Mouse (Mus musculus) forebrain, embryonic 13.5 days (tissue): ENCODE results near the gene Xpot. TPM values are rescaled to one million over a fixed set of nuclear protein-coding genes. Genes with fewer than 3 reads are reported as not detected.

Experiments used
- ATAC-seq: fragments of 200-750 bp; cut with Nextera tagmentation; 2 replicates; pipeline ENCODE4 v1.8.0; 2017
- H3K27ac ChIP-seq: fragments of 300-500 bp; sonication (generic); 2 replicates; pipeline ENCODE4 v1.5.1; 2015; ENCODE audit warnings: inconsistent platforms, mild to moderate bottlenecking, moderate library complexity
- H3K27me3 ChIP-seq: fragments of 300-500 bp; sonication (generic); 2 replicates; pipeline ENCODE4 v1.6.1; 2015; ENCODE audit warnings: mild to moderate bottlenecking, inconsistent platforms
- H3K36me3 ChIP-seq: fragments of 300-500 bp; sonication (generic); 2 replicates; pipeline ENCODE4 v1.6.1; 2015; ENCODE audit warnings: mild to moderate bottlenecking, inconsistent platforms; ENCODE audit not compliant: poor library complexity, severe bottlenecking
- H3K4me1 ChIP-seq: fragments of 300-500 bp; sonication (generic); 2 replicates; pipeline ENCODE4 v1.6.1; 2015; ENCODE audit warnings: inconsistent platforms
- H3K4me2 ChIP-seq: fragments of 300-500 bp; sonication (generic); 2 replicates; pipeline ENCODE4 v1.6.1; 2015; ENCODE audit warnings: inconsistent platforms, mild to moderate bottlenecking, moderate library complexity
- H3K4me3 ChIP-seq: fragments of 300-500 bp; sonication (generic); 2 replicates; pipeline ENCODE4 v1.5.1; 2015; ENCODE audit warnings: mild to moderate bottlenecking, inconsistent platforms
- H3K9ac ChIP-seq: fragments of 300-500 bp; sonication (generic); 2 replicates; pipeline ENCODE4 v1.6.1; 2015; ENCODE audit warnings: mild to moderate bottlenecking, inconsistent platforms
- H3K9me3 ChIP-seq: fragments of 300-500 bp; sonication (generic); replicated peaks from 2 replicates; pipeline ENCODE4 v1.6.1; 2016; ENCODE audit warnings: inconsistent platforms
- WGBS: fragments of 180-500 bp; shearing (Covaris S2); methylation state at CpG from one replicate; pipeline ENCODE4 v1.1.7; 2015; 5-methylcytosine and 5-hydroxymethylcytosine counted together
- polyA plus RNA-seq: library from polyadenylated mRNA; unstranded; fragments of >200 nt; fragmentation: Nextera tagmentation; extraction: Ambion mirVana; gene quantifications from 2 replicates; pipeline ENCODE4 v1.2.1, GENCODE M21; 2015

The Xpot gene
- polyA plus RNA-seq, 1 experiment from 2014 or later, result 37.9 TPM

DNA sequence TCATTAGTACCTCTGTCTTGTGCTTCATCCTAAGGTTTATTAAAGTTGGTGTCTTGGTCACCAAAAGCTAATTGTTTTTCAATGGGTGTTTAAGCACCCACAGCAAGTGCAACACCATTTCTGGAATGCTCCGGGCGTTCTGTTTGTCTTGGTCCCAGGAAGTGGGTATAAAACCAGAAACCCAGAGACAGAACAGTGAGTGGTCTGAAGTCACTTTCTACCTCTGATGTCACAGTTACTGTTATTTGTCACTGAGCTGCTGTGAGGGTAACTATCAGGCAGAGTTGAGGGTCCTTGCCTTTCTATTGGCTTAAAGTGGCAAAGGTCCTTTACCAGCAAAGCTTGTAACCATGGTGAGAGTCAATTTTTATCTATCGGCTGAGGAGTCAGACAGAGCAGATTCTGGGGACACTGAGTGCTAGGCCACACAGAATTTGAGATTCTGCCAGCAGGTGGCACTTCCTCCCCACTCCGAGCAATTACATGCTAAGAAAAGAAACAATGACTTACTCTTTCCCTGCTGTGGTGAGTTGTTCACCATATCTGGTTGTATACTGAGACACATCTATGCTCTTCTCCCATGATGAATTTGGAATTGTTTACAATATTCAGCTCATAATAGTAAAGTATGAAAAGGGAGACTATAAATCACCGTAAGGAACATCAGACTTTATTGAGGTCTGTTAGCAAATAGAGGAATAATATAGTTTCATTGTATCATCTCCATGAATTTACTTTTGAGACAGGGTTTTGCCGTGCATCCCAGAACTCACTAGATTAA lies 14.2 kb upstream of the Xpot start:
- Histone ChIP-seq H3K27ac (no peak overlapping the region), H3K4me3 (no peak overlapping the region), H3K9me3 (no peaks in the 10 kb centered on the region), H3K36me3 (no peaks in the 10 kb centered on the region), H3K9ac (no peak overlapping the region), H3K27me3 (peaks cover 45% of the 10 kb centered on the region), H3K4me2 (peak overlapping the region; percentile 95), H3K4me1 (peaks cover 19% of the 10 kb centered on the region)
- WGBS, result 45% methylated on average over 6 of the region's 6 CpGs
- peak; percentile 63; the same call in 1 of the 2 replicates for ATAC-seq

DNA sequence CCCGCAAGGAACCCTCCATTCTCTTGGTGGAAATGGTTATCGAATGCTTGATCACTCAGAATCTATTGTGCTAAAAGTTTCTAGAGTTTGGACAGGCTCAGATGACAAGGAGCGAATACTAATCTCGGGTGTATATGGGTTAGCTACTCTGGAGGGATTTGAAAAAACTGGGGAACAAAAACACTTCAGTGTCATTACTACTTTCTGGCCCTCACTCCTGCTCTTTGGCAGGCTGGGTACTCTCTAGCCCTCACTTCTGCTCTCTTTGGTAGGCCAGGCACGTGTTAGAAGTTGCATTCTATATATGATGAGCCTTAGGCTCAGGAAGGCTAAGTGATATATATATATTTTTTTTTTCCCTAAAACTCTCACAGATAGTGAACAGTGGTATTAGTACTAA lies 13.4 kb upstream of the Xpot start:
- no peak overlapping the region for H3K27ac ChIP-seq
- peaks cover 19% of the 10 kb centered on the region for H3K4me1 ChIP-seq
- no peak for ATAC-seq
- H3K9me3 ChIP-seq, result no peaks in the 10 kb centered on the region
- H3K36me3 ChIP-seq, result no peaks in the 10 kb centered on the region
- no peak overlapping the region for H3K4me3 ChIP-seq
- H3K4me2 ChIP-seq, result no peak overlapping the region
- H3K27me3 ChIP-seq, result peaks cover 39% of the 10 kb centered on the region
- whole genome bisulfite sequencing, result 78% methylated on average over 5 of the region's 5 CpGs
- H3K9ac ChIP-seq, result no peak overlapping the region

DNA sequence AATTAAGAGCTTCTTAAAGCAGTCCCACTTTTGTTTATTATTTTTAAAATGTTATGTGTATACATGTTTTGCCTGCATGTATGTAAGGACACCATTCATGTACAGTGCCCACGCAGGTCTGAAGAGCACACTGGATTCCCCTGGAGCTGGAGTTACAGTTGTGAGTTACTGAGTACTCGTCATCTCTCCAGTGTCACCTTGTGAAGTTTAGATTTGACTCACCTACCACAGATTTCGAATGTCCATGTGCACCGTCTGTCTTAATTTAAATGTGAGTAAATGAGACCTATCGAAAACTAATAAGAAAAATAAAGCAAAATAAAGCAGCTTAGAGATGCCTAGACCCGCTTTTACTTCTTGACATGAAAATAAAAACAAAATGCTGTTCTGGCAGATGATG lies 10.1 kb upstream of the Xpot start:
- no peak overlapping the region for H3K4me2 ChIP-seq
- no peak overlapping the region for H3K27ac ChIP-seq
- no peak for ATAC-seq
- H3K27me3 ChIP-seq, result peaks cover 8% of the 10 kb centered on the region
- H3K4me1 ChIP-seq, result peaks cover 6% of the 10 kb centered on the region
- WGBS, result 85% methylated on average over 6 of the region's 6 CpGs
- no peak overlapping the region for H3K9ac ChIP-seq
- H3K36me3 ChIP-seq, result no peaks in the 10 kb centered on the region
- no peaks in the 10 kb centered on the region for H3K9me3 ChIP-seq
- H3K4me3 ChIP-seq, result no peak overlapping the region

GRCm38 (mm10) chr10:121634159-121634558 lies 8.0 kb upstream of the Xpot start:
- no peak for ATAC-seq
- Histone ChIP-seq H3K9ac (no peak overlapping the region), H3K4me3 (no peak overlapping the region), H3K4me2 (no peak overlapping the region), H3K9me3 (no peaks in the 10 kb centered on the region), H3K36me3 (no peaks in the 10 kb centered on the region), H3K4me1 (no peaks in the 10 kb centered on the region), H3K27ac (no peak overlapping the region), H3K27me3 (no peaks in the 10 kb centered on the region)
- WGBS, result 81% methylated on average over 1 of the region's 1 CpGs

DNA sequence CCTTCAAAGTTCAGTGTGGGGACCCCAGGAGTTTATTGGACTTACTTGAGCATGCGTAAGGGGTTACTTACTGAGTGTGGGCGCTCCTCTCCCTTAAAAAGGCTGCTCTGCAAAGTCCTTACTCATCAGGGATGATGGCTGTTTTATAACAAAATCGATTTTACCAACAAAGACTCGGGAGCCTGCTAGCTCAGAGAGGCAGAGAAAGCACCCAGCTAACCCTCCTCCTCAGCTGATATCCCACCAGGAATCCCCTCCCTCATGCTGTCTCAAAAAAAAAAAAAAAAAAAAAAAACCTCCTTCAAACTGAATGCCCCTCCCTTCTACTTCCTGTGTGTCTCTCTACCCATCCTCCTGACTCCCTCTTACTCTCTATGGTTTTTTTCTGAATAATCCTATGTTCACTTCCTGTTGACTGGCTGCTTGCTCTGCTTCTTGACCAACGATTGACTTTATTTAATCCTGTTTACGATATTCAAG lies 2.5 kb upstream of the Xpot start:
- WGBS, result 83% methylated on average over 6 of the region's 6 CpGs
- Histone ChIP-seq H3K9ac (no peak overlapping the region), H3K27me3 (no peaks in the 10 kb centered on the region), H3K4me3 (no peak overlapping the region), H3K4me1 (peaks cover 18% of the 10 kb centered on the region), H3K4me2 (no peak overlapping the region), H3K36me3 (no peaks in the 10 kb centered on the region), H3K27ac (no peak overlapping the region), H3K9me3 (no peaks in the 10 kb centered on the region)
- ATAC-seq, result no peak

GRCm38 (mm10) chr10:121627216-121627852 lies 1.2 kb upstream of the Xpot start:
- H3K27ac ChIP-seq, result no peak overlapping the region
- no peaks in the 10 kb centered on the region for H3K27me3 ChIP-seq
- H3K9me3 ChIP-seq, result no peaks in the 10 kb centered on the region
- H3K4me3 ChIP-seq, result no peak overlapping the region
- peak overlapping the region; percentile 78 for H3K4me2 ChIP-seq
- H3K4me1 ChIP-seq, result peaks cover 18% of the 10 kb centered on the region
- ATAC-seq, result no peak
- no peak overlapping the region for H3K9ac ChIP-seq
- no peaks in the 10 kb centered on the region for H3K36me3 ChIP-seq
- WGBS, result 87% methylated on average over 10 of the region's 10 CpGs

DNA sequence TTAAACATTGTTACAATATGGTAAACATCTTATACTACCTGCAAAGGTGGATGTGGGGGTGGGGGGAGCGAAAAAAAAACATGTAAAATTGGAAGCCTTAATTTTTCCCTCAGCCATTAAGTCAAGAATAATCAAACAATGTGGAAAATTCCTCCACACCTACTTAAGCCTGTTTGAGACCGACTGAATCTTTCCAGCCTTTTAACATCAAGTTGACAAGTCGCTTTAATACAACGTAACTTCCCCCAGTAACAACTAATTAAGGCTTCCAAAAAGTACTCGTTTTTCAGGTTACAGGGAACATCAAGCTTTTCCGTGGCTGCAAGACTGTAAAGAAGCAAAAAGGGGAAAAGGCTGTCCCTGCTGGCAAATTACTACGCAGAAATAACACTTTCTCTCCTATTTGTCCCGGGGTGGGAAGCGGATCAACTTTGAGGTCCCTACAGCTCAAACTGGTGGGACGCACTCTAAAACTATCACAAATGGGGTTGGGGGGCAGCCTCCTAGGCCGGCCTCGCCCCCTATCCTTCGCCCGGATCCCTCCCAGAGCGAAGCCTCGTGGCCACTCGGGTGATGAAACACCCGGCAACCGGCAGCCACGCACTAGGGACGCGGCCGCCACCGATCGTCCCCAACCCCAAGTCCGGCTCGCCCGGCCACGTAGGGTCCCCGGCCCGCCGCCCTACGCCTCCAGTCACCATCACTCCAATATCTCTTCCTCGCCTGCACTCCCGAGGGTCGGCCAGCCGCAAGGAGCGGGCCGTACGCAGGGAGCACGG lies 536 bp downstream of the Xpot start:
- no peak for ATAC-seq
- peak overlapping the region; percentile 91 for H3K27ac ChIP-seq
- WGBS, result under 1% methylated on average over 41 of the region's 41 CpGs
- no peaks in the 10 kb centered on the region for H3K27me3 ChIP-seq
- H3K4me3 ChIP-seq, result peak overlapping the region; percentile 81
- no peaks in the 10 kb centered on the region for H3K9me3 ChIP-seq
- peak overlapping the region; percentile 88 for H3K9ac ChIP-seq
- H3K4me2 ChIP-seq, result peak overlapping the region; percentile 78
- H3K36me3 ChIP-seq, result peaks cover 15% of the 10 kb centered on the region
- peaks cover 18% of the 10 kb centered on the region for H3K4me1 ChIP-seq

DNA sequence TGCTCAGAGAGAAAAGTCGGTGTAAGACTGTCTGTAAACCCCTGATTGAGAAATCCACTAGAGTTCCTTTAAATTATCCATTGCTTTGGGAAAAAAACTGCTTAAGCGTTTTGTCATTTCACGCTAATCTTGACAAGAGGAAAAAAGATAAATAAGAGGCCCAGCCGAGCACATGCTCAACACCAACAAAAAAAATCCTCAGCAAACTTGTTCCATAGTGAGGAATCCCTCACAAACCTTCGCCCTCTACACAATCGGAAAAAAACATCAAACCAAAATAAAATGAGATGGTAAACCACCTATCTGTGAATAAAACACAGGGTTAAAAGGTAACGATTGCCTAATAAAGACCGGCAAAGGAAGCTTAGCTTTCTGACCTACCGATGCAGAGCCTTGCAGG lies 1.1 kb downstream of the Xpot start:
- ATAC-seq, result no peak
- H3K36me3 ChIP-seq, result peaks cover 21% of the 10 kb centered on the region
- 15% methylated on average over 9 of the region's 9 CpGs for WGBS

DNA sequence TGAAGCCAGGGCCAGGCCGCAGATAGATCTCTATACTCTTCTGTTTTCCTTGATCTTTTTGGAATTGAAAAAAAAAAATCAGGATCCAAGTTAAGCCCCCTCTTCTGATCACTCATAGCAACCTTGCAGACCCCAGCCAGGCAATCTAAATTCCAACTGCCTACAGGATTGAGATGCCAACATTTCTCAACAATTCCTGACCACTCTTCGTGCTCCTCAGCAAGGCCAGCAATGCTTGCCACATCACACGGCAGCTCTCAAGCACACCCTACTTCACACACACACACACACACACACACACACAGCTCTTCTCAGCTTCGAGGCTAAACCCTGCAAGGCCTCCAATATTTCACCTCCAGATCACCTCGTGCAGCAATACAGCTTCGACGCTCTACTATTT lies 2.5 kb downstream of the Xpot start:
- no peak overlapping the region for H3K27ac ChIP-seq
- no peak overlapping the region for H3K4me2 ChIP-seq
- no peaks in the 10 kb centered on the region for H3K9me3 ChIP-seq
- no peak overlapping the region for H3K9ac ChIP-seq
- H3K27me3 ChIP-seq, result no peaks in the 10 kb centered on the region
- 88% methylated on average over 7 of the region's 7 CpGs for WGBS
- peaks cover 29% of the 10 kb centered on the region for H3K36me3 ChIP-seq
- peaks cover 18% of the 10 kb centered on the region for H3K4me1 ChIP-seq
- H3K4me3 ChIP-seq, result no peak overlapping the region
- no peak for ATAC-seq

More for the DNA sequence above, 1.1 kb downstream of the Xpot start:
- H3K4me2 ChIP-seq, result peak overlapping the region; percentile 78
- H3K4me3 ChIP-seq, result peak overlapping the region; percentile 81
- no peaks in the 10 kb centered on the region for H3K9me3 ChIP-seq
- H3K27ac ChIP-seq, result no peak overlapping the region
- H3K9ac ChIP-seq, result peak overlapping the region; percentile 88
- peaks cover 18% of the 10 kb centered on the region for H3K4me1 ChIP-seq
- H3K27me3 ChIP-seq, result no peaks in the 10 kb centered on the region

DNA sequence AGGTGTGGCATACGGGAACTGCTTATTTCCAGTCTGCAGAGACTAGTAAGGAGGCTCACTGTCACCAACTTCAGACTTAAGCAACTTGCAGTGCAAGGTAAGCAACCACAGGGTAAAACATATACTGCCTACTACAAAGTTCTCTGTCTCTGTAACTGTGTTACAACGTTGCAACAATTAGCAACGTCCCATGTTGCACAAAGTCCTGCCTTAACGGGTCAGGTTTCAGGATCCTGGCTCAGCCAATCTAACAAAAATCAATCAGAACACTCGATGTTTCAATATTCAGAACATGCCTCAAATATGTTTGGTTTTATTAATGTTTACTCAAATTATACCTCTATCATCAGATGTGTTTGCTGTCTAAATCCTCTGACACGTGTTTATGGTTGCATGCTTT lies 3.7 kb downstream of the Xpot start:
- Histone ChIP-seq H3K4me3 (no peak overlapping the region), H3K27ac (no peak overlapping the region), H3K4me2 (no peak overlapping the region), H3K9ac (no peak overlapping the region), H3K36me3 (peaks cover 41% of the 10 kb centered on the region), H3K9me3 (no peaks in the 10 kb centered on the region), H3K27me3 (no peaks in the 10 kb centered on the region), H3K4me1 (peaks cover 18% of the 10 kb centered on the region)
- ATAC-seq, result no peak
- 88% methylated on average over 6 of the region's 6 CpGs for WGBS

GRCm38 (mm10) chr10:121615935-121616334 lies 10.2 kb downstream of the Xpot start:
- Histone ChIP-seq H3K4me2 (no peak overlapping the region), H3K27ac (no peak overlapping the region), H3K9ac (no peak overlapping the region), H3K4me3 (no peak overlapping the region), H3K4me1 (no peaks in the 10 kb centered on the region), H3K27me3 (no peaks in the 10 kb centered on the region), H3K36me3 (peaks cover 84% of the 10 kb centered on the region), H3K9me3 (no peaks in the 10 kb centered on the region)
- 47% methylated on average over 7 of the region's 7 CpGs for WGBS
- no peak for ATAC-seq
